Mouse (Mus musculus) ES-E14 (cell line): Measurements from ENCODE around the gene Tectb.

ENCODE experiments used
- CHD2 ChIP-seq: IDR thresholded peaks from 2 replicates; pipeline ENCODE4 v1.6.1; 2014; ENCODE audit warnings: mild to moderate bottlenecking, low read depth, low read length, inconsistent platforms
- HCFC1 ChIP-seq: IDR thresholded peaks from 2 replicates; pipeline ENCODE4 v1.6.1; 2012; ENCODE audit warnings: low read length, inconsistent platforms, borderline replicate concordance; ENCODE audit not compliant: insufficient read depth
- MAFK ChIP-seq: IDR thresholded peaks from 2 replicates; pipeline ENCODE4 v1.6.1; 2014; ENCODE audit warnings: mild to moderate bottlenecking, low read depth, low read length, inconsistent platforms; ENCODE audit not compliant: insufficient read depth

GRCm38 (mm10) chr19:55231081-55231480 lies 50.5 kb downstream of the Tectb start:
- TF ChIP-seq CHD2 (no peak), MAFK (no peak), HCFC1 (no peak)
